In the genomic region with DNA sequence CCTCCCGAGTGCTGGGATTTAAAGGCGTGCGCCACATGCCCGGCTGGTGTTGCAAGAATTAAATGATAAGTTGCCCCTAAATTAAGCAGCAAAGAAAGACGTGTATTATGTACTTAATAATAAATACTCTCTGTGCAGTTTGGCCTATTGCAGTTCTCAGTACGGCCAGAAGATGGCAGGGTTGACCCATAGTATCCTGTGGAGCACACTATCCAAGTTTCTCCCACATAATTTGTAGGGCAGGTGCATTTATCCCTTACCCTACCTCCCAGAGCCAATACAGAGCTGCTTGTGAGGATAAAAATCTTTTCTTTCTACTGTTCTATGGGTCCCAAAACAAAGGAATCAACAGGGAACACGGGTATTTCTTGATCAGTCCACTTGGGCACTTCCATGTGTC, we compare ENCODE assay signal across 7 mouse cellular contexts. TPM values are rescaled to one million over a fixed set of nuclear protein-coding genes. Genes with fewer than 3 reads are reported as not detected.
DNase-seq lines count a peak whose midpoint lies in the region; ATAC-seq and TF ChIP-seq lines count a peak whose summit lies in the region.

No protein-coding gene starts in this region.

- no peak for TF ChIP-seq EP300 in lung, postnatal 0 days (IDR thresholded peaks at IDR 0.05)

- peak; percentile 86 for TF ChIP-seq CTCF in lung, postnatal 0 days (IDR thresholded peaks at IDR 0.05)

- no peaks in the 10 kb centered on the region for H3K27me3 ChIP-seq in lung, postnatal 0 days (replicated peaks; ENCODE audit: insufficient read depth, low read length)

- no peak overlapping the region for H3K27ac ChIP-seq in lung, postnatal 0 days (ENCODE audit: low read length)

- intact Hi-C loops in gastrocnemius, postnatal 14 days (cut with DNase I; ENCODE audit: low total_unique reads) = no loop called here

- 18% methylated on average over 7 of the region's 7 CpGs for WGBS in lung, postnatal 0 days

- ATAC-seq in lung, postnatal 0 days = 0 out of 2 replicates have a peak, but pooled peaks have one; percentile 16

- no peaks in the 10 kb centered on the region for H3K4me1 ChIP-seq in lung, postnatal 0 days (ENCODE audit: insufficient read depth, low read depth, low read length)

- H3K4me3 ChIP-seq in lung, postnatal 0 days (ENCODE audit: low read depth, low read length) = no peak overlapping the region

- H3K9me3 ChIP-seq in lung, postnatal 0 days (ENCODE audit: low read length) = no peaks in the 10 kb centered on the region

- DNase-seq in B cell, adult 2 months = peak; percentile 30 to 40
- DNase-seq in MEL-GATA-1-ER (ENCODE audit: extremely low read depth, low read depth) = peak; percentile 16
- DNase-seq in cerebellum, postnatal 25 days = peak; percentile 43 to 76
- peak; percentile 29 for DNase-seq in gastrocnemius, postnatal 14 days
- DNase-seq in layer of hippocampus, adult 11-12 months (ENCODE audit: low spot score) = peak; percentile 64
- DNase-seq in lung, postnatal 0 days (ENCODE audit: low spot score) = peak; percentile 33
- peak; percentile 37 for DNase-seq in retina, postnatal 7 days (ENCODE audit: low read depth, low spot score)

- H3K9ac ChIP-seq in lung, postnatal 0 days (replicated peaks; ENCODE audit: low read depth) = no peak overlapping the region

- no peak overlapping the region for H3K4me2 ChIP-seq in lung, postnatal 0 days (replicated peaks; ENCODE audit: low read depth, low read length)

- no peaks in the 10 kb centered on the region for H3K36me3 ChIP-seq in lung, postnatal 0 days (ENCODE audit: insufficient read depth, low read length)

RNA-seq across cellular contexts. Expression of a gene that starts 15.4 kb away (rescaled TPM):
- total RNA-seq in gastrocnemius, postnatal 14 days (2021) = not detected
- not detected in 2 replicates for polyA plus RNA-seq in lung, postnatal 0 days (2015; fragmentation: Nextera tagmentation; extraction: Ambion mirVana)

RNA-seq across cellular contexts. Expression of a gene that starts 42.1 kb away (rescaled TPM):
- under 1 TPM; 0.11 to 0.21 TPM for total RNA-seq in gastrocnemius, postnatal 14 days (2021)
- polyA plus RNA-seq in lung, postnatal 0 days (2015; fragmentation: Nextera tagmentation; extraction: Ambion mirVana) = 0.07 and 0.10 TPM in 2 replicates
